Mouse (Mus musculus) megakaryocyte, embryonic 14.5 days (primary cell): Measurements from ENCODE around the gene Aldh1a7.

Source experiments
- FLI1 ChIP-seq: IDR thresholded peaks from 2 replicates; pipeline ENCODE4 v1.6.1; 2012; ENCODE audit warnings: low read length, inconsistent platforms, mixed read lengths
- GATA1 ChIP-seq: IDR thresholded peaks from 3 replicates; pipeline ENCODE4 v1.6.1; 2012; ENCODE audit warnings: mixed read lengths, low read length, inconsistent platforms, borderline replicate concordance

GRCm38 (mm10) chr19:20715617-20716016 lies 11.7 kb downstream of the Aldh1a7 start:
- no peak for TF ChIP-seq GATA1
- no peak for TF ChIP-seq FLI1
